Mouse (Mus musculus): Measurements from ENCODE around the gene Ccdc91. TPM values are rescaled to one million over a fixed set of nuclear protein-coding genes. Genes with fewer than 3 reads are reported as not detected.

The Ccdc91 gene
- total RNA-seq, 1 experiment from 2014 or later = 51.2 TPM

DNA sequence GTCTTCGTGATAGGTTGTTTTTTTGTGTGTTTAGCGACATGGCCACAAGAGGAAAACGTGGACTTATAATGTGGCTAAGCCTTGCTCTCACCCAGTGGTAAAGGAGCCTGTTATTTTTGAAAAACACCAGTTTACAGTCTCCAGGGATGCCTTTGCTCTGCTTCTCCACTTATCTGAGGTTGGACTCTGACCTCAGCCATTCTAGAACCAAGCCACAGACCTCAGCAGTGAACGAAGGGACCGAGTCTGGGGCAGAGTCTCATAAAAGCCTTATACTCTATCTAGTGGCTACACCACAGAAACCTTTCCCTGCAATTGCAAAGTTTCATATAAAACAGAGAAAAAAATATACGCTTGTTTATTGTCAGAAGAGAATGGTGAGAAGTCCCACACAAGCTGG, 65.3 kb downstream of the Ccdc91 start:
- no peak for ATAC-seq (replicated peaks in 1 of 2; ENCODE audit: insufficient read depth in 1 of 2, low FRiP score in 2 of 2, low TSS enrichment in 1 of 2, low read depth in 1 of 2, poor library complexity in 2 of 2, severe bottlenecking in 2 of 2)

DNA sequence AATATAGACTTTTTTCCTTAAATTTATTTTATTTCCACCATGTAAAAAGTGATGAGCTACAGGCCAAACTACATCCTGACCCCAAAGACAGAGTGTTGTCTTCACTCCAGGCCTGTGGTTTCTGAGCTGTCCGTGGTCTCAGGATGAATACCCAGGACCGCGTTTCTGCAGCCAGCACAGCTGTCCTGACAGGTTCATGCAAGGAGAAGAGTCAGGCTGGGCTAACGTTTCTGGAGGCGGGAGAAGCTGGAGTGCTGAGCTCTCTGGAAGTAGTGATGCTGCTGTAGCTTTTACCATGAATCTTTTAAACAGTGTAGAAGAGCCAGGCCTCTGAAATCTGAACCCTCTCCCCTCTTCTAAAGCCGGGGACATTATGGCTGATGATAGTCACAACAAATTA, 80.0 kb downstream of the Ccdc91 start:
- ATAC-seq (replicated peaks in 1 of 2; ENCODE audit: insufficient read depth in 1 of 2, low FRiP score in 2 of 2, low TSS enrichment in 1 of 2, low read depth in 1 of 2, poor library complexity in 2 of 2, severe bottlenecking in 2 of 2) = no peak

DNA sequence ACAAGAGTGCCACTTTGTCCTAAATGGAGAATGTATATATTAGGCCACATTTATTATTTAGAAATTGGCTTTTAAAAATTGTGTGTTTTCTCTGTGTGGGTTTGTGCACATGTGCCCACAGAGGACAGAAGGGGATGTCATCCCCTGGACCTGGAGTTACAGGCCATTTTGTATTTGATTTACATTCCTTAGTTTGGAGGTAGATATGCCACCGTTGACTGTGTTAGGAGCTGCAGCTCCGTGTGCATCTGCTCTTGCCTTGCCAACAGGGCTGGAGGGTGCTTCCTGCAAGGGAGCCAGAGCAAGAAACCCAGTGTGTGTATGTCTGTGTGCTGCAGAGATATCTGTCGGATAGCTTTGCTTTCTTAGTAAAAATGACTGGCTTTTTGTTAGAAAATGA, 83.7 kb downstream of the Ccdc91 start:
- no peak for ATAC-seq (replicated peaks in 1 of 2; ENCODE audit: insufficient read depth in 1 of 2, low FRiP score in 2 of 2, low TSS enrichment in 1 of 2, low read depth in 1 of 2, poor library complexity in 2 of 2, severe bottlenecking in 2 of 2)

DNA sequence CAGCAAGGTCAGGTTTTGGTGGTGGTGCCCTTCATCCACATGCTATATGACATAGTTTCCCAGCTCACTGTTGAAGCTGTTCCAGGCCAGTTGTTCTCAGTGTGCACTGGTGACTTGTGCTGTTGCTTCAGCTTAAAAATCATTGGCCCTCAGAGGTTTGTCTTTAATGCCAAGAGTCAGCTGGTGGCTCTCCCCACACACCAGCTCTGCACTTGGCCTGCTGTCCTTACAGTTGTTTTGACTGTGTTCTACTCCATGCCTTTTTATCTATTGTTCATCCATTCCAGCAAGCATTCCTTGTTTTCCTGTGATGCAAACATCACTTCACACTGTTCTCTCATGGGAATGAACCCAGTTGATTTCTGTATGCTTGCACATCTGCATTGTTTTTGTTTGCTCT, 84.8 kb downstream of the Ccdc91 start:
- ATAC-seq (replicated peaks in 1 of 2; ENCODE audit: insufficient read depth in 1 of 2, low FRiP score in 2 of 2, low TSS enrichment in 1 of 2, low read depth in 1 of 2, poor library complexity in 2 of 2, severe bottlenecking in 2 of 2) = no peak

DNA sequence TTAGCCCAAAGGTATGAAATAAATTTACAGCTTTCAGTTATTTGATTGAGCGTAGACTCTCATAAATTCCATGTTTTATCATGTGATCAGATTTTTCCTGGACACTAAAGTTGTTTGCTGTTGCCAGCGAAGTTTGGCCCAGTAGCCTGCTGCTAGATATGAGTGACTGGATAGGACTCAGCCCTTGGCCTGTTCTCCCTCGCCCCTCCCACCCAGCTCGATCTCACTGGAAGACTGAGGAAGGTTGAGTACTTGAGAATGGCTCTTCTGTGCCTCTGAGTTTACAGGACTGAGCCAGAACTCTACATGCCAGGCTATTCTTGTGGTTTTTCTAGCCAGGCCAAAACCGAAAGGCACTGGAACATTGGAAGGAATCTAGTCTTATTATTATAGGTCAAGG, 93.6 kb downstream of the Ccdc91 start:
- no peak for ATAC-seq (replicated peaks in 1 of 2; ENCODE audit: insufficient read depth in 1 of 2, low FRiP score in 2 of 2, low TSS enrichment in 1 of 2, low read depth in 1 of 2, poor library complexity in 2 of 2, severe bottlenecking in 2 of 2)

DNA sequence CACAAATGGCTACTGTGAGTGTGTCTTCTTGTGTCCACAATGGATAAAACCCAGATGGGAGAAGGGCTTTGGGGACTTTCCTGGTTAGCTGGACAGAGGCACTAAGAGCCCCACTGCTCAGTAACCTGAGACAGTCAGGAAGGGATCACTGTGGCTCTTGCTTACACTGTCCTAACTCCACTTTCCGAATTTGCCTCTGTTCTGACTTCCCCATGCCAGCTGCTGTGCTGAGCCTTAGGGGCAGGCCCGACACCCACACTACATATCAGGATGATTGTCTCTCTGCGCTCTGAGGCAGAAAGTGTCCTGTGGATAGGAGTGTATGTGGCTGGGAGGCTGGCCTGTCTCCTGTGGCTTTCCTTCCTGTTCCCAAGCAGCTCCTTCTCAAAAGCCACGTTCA, 97.5 kb downstream of the Ccdc91 start:
- ATAC-seq (replicated peaks in 1 of 2; ENCODE audit: insufficient read depth in 1 of 2, low FRiP score in 2 of 2, low TSS enrichment in 1 of 2, low read depth in 1 of 2, poor library complexity in 2 of 2, severe bottlenecking in 2 of 2) = no peak

DNA sequence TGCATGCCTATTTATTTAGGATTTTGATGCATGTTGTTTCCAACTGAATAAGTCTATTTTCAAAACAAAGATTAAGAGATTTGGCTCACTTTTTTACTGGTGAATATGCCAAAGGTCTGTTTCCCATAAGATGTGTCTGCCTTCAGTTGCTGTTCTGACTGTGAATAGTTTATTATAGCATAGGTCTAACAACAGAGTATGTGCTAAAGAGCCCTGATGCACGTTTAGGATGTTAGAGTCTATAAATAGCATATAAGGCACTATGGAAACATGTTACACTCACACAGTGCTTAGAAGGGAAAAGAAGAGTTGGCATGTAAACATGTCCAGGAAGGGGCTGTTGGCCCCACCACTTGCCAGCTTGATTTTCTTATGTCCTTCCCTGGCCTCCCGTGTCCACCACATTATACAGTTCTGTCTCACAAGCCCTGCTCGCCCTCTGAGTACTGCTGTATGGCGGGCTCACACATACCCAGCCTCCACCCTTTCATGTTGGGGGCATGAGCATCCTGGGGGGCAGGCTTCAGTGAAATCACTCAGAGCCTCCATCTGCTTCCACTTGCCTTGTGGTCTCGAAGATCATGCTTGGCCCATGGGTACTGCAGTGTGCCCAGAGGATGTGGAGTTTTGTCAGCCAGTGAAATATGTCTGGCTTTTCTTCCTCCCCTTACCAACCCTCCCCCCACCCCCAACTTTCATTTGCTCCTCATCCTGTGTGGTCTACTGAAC, 99.0 kb downstream of the Ccdc91 start:
- peak; percentile 97 to 98 for ATAC-seq (replicated peaks in 1 of 2; ENCODE audit: insufficient read depth in 1 of 2, low FRiP score in 2 of 2, low TSS enrichment in 1 of 2, low read depth in 1 of 2, poor library complexity in 2 of 2, severe bottlenecking in 2 of 2)

DNA sequence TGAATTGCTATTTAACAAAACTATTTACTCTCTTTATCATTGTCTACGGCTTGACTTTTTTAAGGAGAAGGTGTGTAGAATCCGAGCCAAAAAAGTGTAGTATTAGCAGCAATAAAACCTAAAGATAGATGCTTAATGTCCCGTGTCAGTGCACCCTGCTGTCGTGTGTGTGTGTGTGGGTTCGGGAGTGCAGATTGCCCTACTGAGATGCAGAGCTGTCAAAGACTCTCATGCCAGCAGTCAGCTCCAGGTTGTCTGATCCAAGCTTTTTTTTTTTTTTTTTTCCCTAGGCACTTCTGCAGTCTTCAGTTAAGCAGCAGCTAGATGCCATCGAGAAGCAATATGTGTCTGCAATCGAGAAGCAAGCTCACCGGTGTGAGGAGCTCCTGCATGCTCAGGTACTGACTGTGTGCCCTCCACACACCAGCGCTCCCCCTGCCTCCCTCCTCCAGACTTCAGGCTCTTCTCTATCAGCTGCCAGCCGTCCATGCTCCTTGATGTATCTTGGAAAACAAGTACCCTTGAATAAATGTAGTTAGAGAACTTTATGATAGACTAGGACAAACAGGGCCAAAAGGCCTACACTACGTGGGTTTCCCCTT, 99.7 kb downstream of the Ccdc91 start:
- ATAC-seq (replicated peaks in 1 of 2; ENCODE audit: insufficient read depth in 1 of 2, low FRiP score in 2 of 2, low TSS enrichment in 1 of 2, low read depth in 1 of 2, poor library complexity in 2 of 2, severe bottlenecking in 2 of 2) = peak in 1 of 2 experiments; percentile 12; a peak in 1 of 4 replicates

DNA sequence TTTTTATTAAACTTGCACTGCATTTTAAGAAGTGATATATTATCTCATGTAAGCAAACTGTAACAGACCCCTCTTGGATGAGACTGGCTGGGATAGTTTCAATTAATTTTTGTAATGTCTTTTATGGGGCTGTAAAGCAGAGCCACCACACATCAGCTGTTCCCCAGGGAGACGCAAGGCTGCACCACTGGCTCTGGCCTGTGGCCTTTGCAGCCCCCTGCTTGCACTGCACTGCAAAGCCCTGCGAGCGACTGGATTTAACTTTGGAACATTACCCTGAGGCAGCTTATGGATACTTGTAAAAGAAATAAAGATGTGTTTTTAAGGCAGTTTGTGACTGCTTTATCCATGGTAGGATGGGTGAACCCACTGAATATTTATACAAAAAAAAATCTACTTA, 112.0 kb downstream of the Ccdc91 start:
- ATAC-seq (replicated peaks in 1 of 2; ENCODE audit: insufficient read depth in 1 of 2, low FRiP score in 2 of 2, low TSS enrichment in 1 of 2, low read depth in 1 of 2, poor library complexity in 2 of 2, severe bottlenecking in 2 of 2) = no peak

DNA sequence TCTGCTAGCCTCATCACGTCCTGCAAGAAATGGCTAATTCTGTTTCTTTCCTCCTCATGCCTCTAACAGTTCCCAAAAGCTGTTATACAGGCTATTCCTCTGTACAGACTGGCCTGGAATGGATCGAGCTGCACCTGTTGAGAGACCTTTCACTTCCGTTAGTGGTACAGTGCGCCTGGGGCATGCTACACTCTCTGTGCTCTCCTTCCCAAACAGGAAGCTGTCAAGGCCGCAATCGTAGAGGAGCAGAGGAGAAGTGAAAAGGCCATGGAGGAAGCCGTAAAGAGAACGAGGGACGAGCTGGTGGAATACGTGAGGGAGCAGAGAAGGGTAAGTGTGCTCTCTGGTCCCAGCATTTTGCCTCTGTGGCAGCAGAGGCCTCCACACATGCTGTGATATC, 131.0 kb downstream of the Ccdc91 start:
- ATAC-seq (replicated peaks in 1 of 2; ENCODE audit: insufficient read depth in 1 of 2, low FRiP score in 2 of 2, low TSS enrichment in 1 of 2, low read depth in 1 of 2, poor library complexity in 2 of 2, severe bottlenecking in 2 of 2) = peak; percentile 60 to 74

DNA sequence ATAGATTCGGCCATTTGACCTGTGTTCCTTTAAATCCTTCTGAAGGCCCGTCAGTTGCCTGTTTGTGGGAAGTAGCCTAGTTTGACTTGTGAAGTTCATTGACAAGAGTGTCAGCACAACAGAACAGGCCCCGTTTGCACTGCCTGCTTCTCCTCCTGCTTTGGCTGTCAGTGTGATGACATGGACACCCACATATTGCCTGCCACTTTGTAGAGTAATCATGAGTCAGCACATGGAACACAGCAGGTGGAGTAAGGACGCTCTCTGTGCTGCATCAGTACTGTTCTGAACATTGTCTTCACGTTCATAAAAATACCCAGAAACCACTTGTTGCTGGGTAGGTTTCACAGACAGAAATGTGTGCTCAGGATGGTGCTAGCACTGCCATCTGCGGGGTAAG, 132.0 kb downstream of the Ccdc91 start:
- ATAC-seq (replicated peaks in 1 of 2; ENCODE audit: insufficient read depth in 1 of 2, low FRiP score in 2 of 2, low TSS enrichment in 1 of 2, low read depth in 1 of 2, poor library complexity in 2 of 2, severe bottlenecking in 2 of 2) = no peak

DNA sequence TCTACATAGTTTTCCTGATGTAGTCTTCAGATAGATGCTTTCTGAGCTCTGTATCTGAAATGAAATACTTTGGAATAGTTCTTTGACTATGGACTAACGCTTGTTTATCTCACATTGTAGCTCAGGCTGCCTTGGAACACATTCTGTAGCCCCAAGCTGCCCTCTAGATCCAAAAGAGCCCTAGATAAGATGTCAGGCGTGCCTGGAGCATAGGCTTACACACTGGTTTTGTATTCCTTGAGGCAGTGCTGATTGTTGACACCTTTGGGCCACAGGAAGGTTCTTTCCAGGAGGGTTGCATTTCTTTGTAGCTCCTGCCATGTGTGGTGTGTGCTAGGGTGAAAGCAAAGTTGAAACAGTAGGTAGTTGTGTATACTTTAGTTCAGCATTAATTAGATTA, 139.7 kb downstream of the Ccdc91 start:
- no peak for ATAC-seq (replicated peaks in 1 of 2; ENCODE audit: insufficient read depth in 1 of 2, low FRiP score in 2 of 2, low TSS enrichment in 1 of 2, low read depth in 1 of 2, poor library complexity in 2 of 2, severe bottlenecking in 2 of 2)

DNA sequence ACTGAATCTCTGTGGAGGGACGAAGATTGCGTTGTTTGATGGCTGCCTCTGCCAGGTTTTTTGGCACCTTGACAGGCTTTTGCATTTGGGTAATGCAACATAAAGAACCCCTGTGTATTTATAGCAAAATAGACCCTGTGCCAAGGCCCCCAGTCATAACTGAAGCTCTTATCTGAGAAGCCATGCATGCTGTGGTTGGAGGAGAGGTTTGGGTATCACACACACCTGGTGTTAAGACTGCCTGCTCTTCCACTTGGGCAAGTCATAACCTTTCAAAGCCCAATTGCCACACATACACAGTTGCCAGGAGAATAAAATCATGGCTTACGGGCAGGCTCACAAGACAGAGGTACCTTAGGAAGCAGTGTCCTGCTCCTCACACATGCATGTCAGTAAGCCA, 147.5 kb downstream of the Ccdc91 start:
- peak in 1 of 2 experiments; percentile 36; a peak in 1 of 4 replicates for ATAC-seq (replicated peaks in 1 of 2; ENCODE audit: insufficient read depth in 1 of 2, low FRiP score in 2 of 2, low TSS enrichment in 1 of 2, low read depth in 1 of 2, poor library complexity in 2 of 2, severe bottlenecking in 2 of 2)

DNA sequence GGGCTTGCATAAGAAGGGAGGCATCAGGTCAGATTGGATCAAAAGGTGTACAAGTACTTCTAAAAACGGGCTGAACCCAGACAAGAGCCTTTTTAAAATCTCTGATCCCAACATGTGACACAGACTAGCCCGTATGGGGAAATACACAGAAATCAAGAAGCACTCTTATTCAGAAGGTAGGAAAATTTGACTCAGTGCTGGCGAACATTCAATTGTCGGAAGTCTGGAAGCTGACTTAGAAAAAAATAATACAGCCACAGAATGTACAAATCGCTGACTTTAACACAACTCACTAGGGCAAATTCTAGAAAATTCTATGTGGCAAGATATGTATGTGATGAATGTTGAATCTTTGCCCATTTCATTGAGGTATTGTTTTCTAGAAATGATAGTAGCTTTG, 160.8 kb downstream of the Ccdc91 start:
- no peak for ATAC-seq (replicated peaks in 1 of 2; ENCODE audit: insufficient read depth in 1 of 2, low FRiP score in 2 of 2, low TSS enrichment in 1 of 2, low read depth in 1 of 2, poor library complexity in 2 of 2, severe bottlenecking in 2 of 2)

DNA sequence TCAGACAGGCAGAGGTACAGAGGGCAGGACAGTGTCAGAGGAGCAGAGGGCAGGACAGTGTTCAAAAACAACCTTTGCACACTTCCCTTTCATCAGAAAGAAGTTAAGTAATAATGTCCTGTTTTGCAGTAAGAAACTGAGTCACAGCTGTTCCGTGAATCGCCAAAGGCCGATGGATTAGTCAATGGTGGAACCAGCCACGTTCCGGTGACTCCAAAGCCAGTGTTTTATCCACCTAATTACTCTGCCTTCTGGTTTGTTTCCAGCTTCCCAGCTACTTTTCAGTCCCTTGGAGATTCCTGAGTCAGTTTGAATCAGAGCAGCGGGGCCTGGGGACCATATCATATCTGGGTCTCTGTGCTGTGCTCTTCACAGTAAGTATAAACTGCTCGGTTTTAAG, 168.2 kb downstream of the Ccdc91 start:
- no peak for ATAC-seq (replicated peaks in 1 of 2; ENCODE audit: insufficient read depth in 1 of 2, low FRiP score in 2 of 2, low TSS enrichment in 1 of 2, low read depth in 1 of 2, poor library complexity in 2 of 2, severe bottlenecking in 2 of 2)

DNA sequence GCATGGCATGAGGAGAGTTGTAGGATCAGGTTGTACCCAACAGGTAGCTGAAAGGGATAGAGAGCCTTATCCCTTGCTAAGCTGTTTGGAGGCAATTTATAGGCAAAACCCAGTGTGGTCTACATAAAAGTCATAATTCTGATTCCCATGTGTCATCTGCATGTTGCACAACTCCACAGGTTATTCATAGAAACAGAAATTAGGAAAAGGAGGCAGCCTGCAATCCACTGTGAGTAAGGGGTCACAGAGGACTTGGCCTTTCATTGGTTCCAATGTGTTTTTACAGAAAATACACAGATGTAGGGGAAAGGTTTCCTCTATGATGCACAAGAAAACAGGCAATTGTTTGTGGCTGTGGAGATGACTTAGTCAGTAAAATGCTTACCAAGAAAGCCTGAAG, 168.8 kb downstream of the Ccdc91 start:
- ATAC-seq (replicated peaks in 1 of 2; ENCODE audit: insufficient read depth in 1 of 2, low FRiP score in 2 of 2, low TSS enrichment in 1 of 2, low read depth in 1 of 2, poor library complexity in 2 of 2, severe bottlenecking in 2 of 2) = no peak

DNA sequence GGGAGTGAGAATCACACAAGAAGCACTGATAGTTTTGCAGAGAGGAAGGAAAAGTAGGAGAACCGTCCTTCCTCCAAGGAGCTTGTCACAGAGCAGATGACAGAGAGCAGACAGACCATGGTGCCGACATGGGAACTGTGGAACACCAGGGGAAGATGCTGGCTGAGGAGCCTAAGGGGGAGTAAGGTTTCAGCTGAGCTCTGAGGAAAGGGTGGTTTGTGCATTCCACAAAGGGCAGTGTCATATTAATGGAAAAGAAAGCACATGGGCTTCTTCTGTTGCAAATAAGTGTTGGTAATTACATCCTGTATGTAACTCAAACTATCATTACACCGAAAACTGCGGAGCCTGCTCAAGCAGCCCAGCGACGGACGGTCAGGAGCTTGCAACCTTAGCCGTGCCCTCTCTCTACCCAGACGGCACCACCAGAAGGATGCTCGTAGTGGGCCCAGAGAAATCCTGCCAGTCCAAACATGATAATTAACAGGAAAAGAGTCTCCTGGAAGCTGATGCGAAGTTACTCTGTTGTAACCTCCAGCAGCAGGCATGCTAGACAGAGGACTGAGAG, 170.9 kb downstream of the Ccdc91 start:
- ATAC-seq (replicated peaks in 1 of 2; ENCODE audit: insufficient read depth in 1 of 2, low FRiP score in 2 of 2, low TSS enrichment in 1 of 2, low read depth in 1 of 2, poor library complexity in 2 of 2, severe bottlenecking in 2 of 2) = no peak

DNA sequence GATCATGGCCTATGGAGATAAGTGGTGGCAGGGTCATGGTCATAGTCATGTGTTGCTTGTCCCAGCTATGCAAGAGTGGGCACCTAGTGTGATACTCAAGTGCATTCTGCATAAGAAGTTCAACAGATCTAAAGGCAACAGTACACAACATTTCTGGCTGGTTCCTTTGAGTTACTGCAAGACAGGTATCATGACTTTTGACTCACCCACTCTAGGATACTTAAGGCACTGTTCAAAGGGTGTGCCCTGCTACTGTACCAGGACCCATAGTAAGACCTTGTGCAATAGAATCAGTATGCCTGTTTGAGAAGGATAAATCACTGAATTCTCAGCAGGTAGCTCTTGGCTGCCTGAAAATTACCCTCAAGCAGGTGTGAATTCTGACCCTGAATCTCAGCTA, 182.4 kb downstream of the Ccdc91 start:
- no peak for ATAC-seq (replicated peaks in 1 of 2; ENCODE audit: insufficient read depth in 1 of 2, low FRiP score in 2 of 2, low TSS enrichment in 1 of 2, low read depth in 1 of 2, poor library complexity in 2 of 2, severe bottlenecking in 2 of 2)

DNA sequence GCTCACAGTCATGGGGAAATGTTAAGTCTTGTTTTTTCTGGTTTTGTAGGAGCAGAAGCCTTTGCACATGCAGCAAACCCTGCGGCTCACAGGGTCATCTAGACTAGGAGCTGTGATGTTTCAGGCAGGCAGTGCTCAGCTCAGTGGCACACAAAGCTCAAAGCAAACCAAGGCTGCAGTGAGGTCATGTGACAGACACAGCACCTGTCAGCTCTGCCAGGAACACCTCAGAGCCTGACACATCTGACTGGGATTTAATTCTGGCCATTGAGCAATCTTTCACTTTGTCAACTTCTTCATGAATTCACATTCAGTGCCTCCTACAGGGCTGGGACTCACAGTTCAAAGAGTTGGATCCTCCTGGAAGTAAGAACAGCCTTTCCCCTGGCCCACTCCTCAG, 185.1 kb downstream of the Ccdc91 start:
- ATAC-seq (replicated peaks in 1 of 2; ENCODE audit: insufficient read depth in 1 of 2, low FRiP score in 2 of 2, low TSS enrichment in 1 of 2, low read depth in 1 of 2, poor library complexity in 2 of 2, severe bottlenecking in 2 of 2) = no peak
